In genomic region chr8:92469141-92470000, GRCm38 (mm10) we compare ENCODE assay signal across 18 mouse cellular contexts.
DNase-seq lines count a peak whose midpoint lies in the region; ATAC-seq lines count a peak whose summit lies in the region.
"Had no signal": no experiment of that assay in that cellular context is flagged by ENCODE, and none has a peak within 500 bp of the region (broad histone marks: within the 10 kb centered on the region; RNA-seq: fewer than 3 reads in every experiment).

No protein-coding gene starts in this region.

- H3K9me3 ChIP-seq in forebrain, embryonic 14.5 days (replicated peaks; ENCODE audit: control insufficient read depth, low read length), result no peaks in the 10 kb centered on the region
- H3K9me3 ChIP-seq in limb, embryonic 11.5 days (ENCODE audit: control insufficient read depth, low read length), result no peaks in the 10 kb centered on the region; the same call in 1 of the 2 replicates
- H3K9me3 ChIP-seq in neural tube, embryonic 14.5 days (ENCODE audit: control insufficient read depth, low read length), result no peaks in the 10 kb centered on the region
- H3K9me3 ChIP-seq: limb, embryonic 13.5 days had no signal

- no peaks in the 10 kb centered on the region for H3K27me3 ChIP-seq in forebrain, embryonic 14.5 days (replicated peaks; ENCODE audit: control insufficient read depth, insufficient read depth, low read length)
- no peaks in the 10 kb centered on the region for H3K27me3 ChIP-seq in limb, embryonic 11.5 days (ENCODE audit: control insufficient read depth, insufficient read depth, low read length)
- peaks cover 4% of the 10 kb centered on the region; the same call in 1 of the 2 replicates for H3K27me3 ChIP-seq in neural tube, embryonic 14.5 days (ENCODE audit: control insufficient read depth, insufficient read depth, low read length)

- ATAC-seq in forebrain, embryonic 14.5 days, result peak; percentile 58; the same call in 1 of the 2 replicates
- ATAC-seq in limb, embryonic 11.5 days (ENCODE audit: insufficient number of reproducible peaks, low FRiP score, low TSS enrichment, low read depth), result no peak
- no peak for ATAC-seq in neural tube, embryonic 14.5 days (ENCODE audit: low read depth)
- ATAC-seq: inflammation-experienced regulatory T-cells, adult 6 months; liver, postnatal 0 days had no signal

- 11% methylated on average over 19 of the region's 19 CpGs for WGBS in forebrain, embryonic 14.5 days
- 42% methylated on average over 19 of the region's 19 CpGs for WGBS in limb, embryonic 11.5 days
- 21% methylated on average over 19 of the region's 19 CpGs for WGBS in neural tube, embryonic 14.5 days

- intact Hi-C loops in heart, postnatal 25 days (cut with DNase I), result no loop called here

- peak; percentile 9 to 27 for DNase-seq in layer of hippocampus, postnatal 10 days (ENCODE audit: low spot score in 2 of 2)
- no peak for DNase-seq in layer of hippocampus, postnatal 36 days
- peak; percentile 70 for DNase-seq in forebrain, embryonic 14.5 days (ENCODE audit: low spot score)
- DNase-seq in limb, embryonic 11.5 days (ENCODE audit: low spot score), result peak; percentile 40
- no peak for DNase-seq in heart, postnatal 25 days (ENCODE audit: low spot score)
- no peak for DNase-seq in cerebellum, postnatal 36 days
- no peak for DNase-seq in right cerebral cortex, adult 2 months (ENCODE audit: low spot score in 2 of 2)
- DNase-seq: adrenal gland, adult 2 months; cerebellum, postnatal 10 days; layer of hippocampus, adult 9-11 months; liver, postnatal 0 days; lung, postnatal 4 days; spleen, adult 18-20 months had no signal

- H3K36me3 ChIP-seq in forebrain, embryonic 14.5 days (ENCODE audit: control insufficient read depth, insufficient read depth, low read length), result no peaks in the 10 kb centered on the region
- no peaks in the 10 kb centered on the region for H3K36me3 ChIP-seq in limb, embryonic 11.5 days (ENCODE audit: control insufficient read depth, insufficient read depth, low read length)
- no peaks in the 10 kb centered on the region for H3K36me3 ChIP-seq in neural tube, embryonic 14.5 days (ENCODE audit: control insufficient read depth, insufficient read depth, low read length)
- H3K36me3 ChIP-seq: limb, embryonic 13.5 days had no signal

- H3K9ac ChIP-seq in forebrain, embryonic 14.5 days (ENCODE audit: low read length), result no peak overlapping the region
- no peak overlapping the region for H3K9ac ChIP-seq in limb, embryonic 11.5 days (ENCODE audit: low read length)
- 0 out of 2 replicates have a peak overlapping the region, but pooled peaks have one; percentile 5 for H3K9ac ChIP-seq in neural tube, embryonic 14.5 days (replicated peaks; ENCODE audit: low read depth, low read length)
- H3K9ac ChIP-seq: limb, embryonic 13.5 days; liver, postnatal 0 days had no signal

- H3K4me3 ChIP-seq in forebrain, embryonic 14.5 days (ENCODE audit: low read depth, low read length), result no peak overlapping the region
- H3K4me3 ChIP-seq in limb, embryonic 11.5 days (ENCODE audit: low read depth, low read length), result no peak overlapping the region
- H3K4me3 ChIP-seq in neural tube, embryonic 14.5 days (ENCODE audit: low read depth, low read length), result no peak overlapping the region
- H3K4me3 ChIP-seq: limb, embryonic 13.5 days; myocyte had no signal

- peaks cover 7% of the 10 kb centered on the region for H3K4me1 ChIP-seq in forebrain, embryonic 14.5 days (ENCODE audit: control insufficient read depth, insufficient read depth, low read length)
- no peaks in the 10 kb centered on the region for H3K4me1 ChIP-seq in limb, embryonic 11.5 days (ENCODE audit: control insufficient read depth, insufficient read depth, low read length)
- no peaks in the 10 kb centered on the region; the same call in 1 of the 2 replicates for H3K4me1 ChIP-seq in neural tube, embryonic 14.5 days (ENCODE audit: control insufficient read depth, insufficient read depth, low read length)

- H3K27ac ChIP-seq in forebrain, embryonic 14.5 days (ENCODE audit: low read depth, low read length), result no peak overlapping the region
- no peak overlapping the region for H3K27ac ChIP-seq in limb, embryonic 11.5 days (replicated peaks; ENCODE audit: low read depth, low read length)
- H3K27ac ChIP-seq in neural tube, embryonic 14.5 days (ENCODE audit: low read depth, low read length), result no peak overlapping the region
- H3K27ac ChIP-seq: kidney, postnatal 0 days; limb, embryonic 13.5 days had no signal

- no peak overlapping the region for H3K4me2 ChIP-seq in forebrain, embryonic 14.5 days (ENCODE audit: low read length)
- H3K4me2 ChIP-seq in limb, embryonic 11.5 days (ENCODE audit: low read depth, severe bottlenecking), result no peak overlapping the region
- H3K4me2 ChIP-seq in neural tube, embryonic 14.5 days (ENCODE audit: low read depth, low read length), result peak overlapping the region; percentile 3; the same call in 1 of the 2 replicates
- H3K4me2 ChIP-seq: limb, embryonic 13.5 days had no signal

Comparison
In these comparisons a context has a peak if more than half of its experiments do, and no peak if none do; other contexts are left out.
1. DNase-seq: peak in layer of hippocampus, postnatal 10 days (2 of 2), forebrain, embryonic 14.5 days (single experiment) and limb, embryonic 11.5 days (single experiment); none in layer of hippocampus, postnatal 36 days (0 of 2), heart, postnatal 25 days (single experiment), cerebellum, postnatal 36 days (0 of 2) and right cerebral cortex, adult 2 months (0 of 2).